Mouse (Mus musculus): ENCODE data around the gene Cd3eap.

Cd3eap gene

GRCm38 (mm10) chr7:19359299-19359891 is at the start of gene Cd3eap, which contains the start of gene Ppp1r13l:
Gene Cd3eap, minus strand, starts transcription at chr7:19359483.
Gene Ppp1r13l, plus strand, starts transcription at chr7:19359749.
- in situ Hi-C loops (cut with MseI, MboI), result no loop called here

GRCm38 (mm10) chr7:19405417-19405816 is 46.1 kb upstream of the Cd3eap start:
- in situ Hi-C loops (cut with MseI, MboI), result no loop called here

- in situ Hi-C loops (cut with MseI, MboI), result no loop called here
These were observed 45.2 kb upstream of the Cd3eap start, which contains the start of gene Ckm for GRCm38 (mm10) chr7:19404476-19404875. Gene Ckm, plus strand, starts transcription at chr7:19404776.

DNA sequence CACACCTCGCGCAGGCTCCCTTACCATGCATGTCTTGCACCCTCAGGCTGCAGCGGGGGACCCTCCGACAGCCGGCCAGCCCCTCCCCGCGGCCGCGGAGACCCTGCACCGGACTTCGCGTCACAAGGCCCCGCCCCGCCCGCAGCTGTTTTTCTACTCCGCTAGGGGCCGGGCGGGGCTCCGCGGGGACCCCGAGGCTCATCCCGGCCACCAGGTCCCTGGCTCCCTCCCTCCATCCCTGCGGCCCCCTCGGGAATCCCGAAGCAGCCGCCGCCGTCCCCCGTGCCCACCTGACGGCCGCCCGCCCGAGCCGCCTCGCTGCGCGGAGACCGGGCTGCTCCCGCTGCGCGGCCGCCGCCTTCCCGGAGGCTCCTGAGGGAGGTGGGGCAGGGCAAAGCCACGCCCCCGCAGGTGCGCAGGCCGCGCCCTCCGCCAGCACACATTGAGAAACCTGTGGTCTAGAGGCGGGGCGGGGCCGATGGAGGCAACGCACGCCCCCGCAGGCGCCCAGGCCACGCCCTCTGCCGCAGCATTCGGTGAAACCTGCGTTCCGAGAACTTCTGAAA is 44.5 kb upstream of the Cd3eap start, which contains the start of gene Klc3:
Klc3 (minus strand) TSS at position 374 of the 566 bp plus-strand sequence.
- in situ Hi-C loops (cut with MseI, MboI), result no loop called here

GRCm38 (mm10) chr7:19402535-19403112 is 43.3 kb upstream of the Cd3eap start:
- in situ Hi-C loops (cut with MseI, MboI), result no loop called here

GRCm38 (mm10) chr7:19400946-19401345 is 41.7 kb upstream of the Cd3eap start:
- in situ Hi-C loops (cut with MseI, MboI), result no loop called here

- in situ Hi-C loops (cut with MseI, MboI), result no loop called here
These were observed 40.4 kb upstream of the Cd3eap start for GRCm38 (mm10) chr7:19399496-19400280.

DNA sequence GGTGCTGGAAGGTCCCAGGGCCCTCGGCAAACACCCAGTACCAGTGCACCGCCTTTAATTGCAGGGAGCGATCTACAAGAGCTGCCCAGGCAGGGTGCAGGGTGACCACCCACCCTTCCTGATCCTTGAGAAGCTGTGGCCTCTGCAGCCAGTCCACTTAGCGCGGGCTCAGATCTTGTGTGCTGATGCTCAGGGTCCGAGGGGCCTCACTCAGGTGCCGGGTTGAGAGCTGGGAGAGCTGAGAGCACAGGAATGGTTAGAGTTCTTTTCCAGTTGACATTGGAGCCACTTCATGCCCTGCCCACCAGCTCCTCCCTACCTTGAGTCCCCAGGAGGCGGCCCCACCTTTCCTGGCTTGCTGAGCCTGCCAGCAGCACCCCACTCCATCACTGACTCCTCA is 35.2 kb upstream of the Cd3eap start:
- in situ Hi-C loops (cut with MseI, MboI), result loop anchor here in 1 of 2 experiments (5.0 kb wide), 1 partner anchor 48 kb away; no protein-coding TSS in a partner anchor

- in situ Hi-C loops (cut with MseI, MboI), result no loop called here
These were observed 29.6 kb upstream of the Cd3eap start for GRCm38 (mm10) chr7:19388699-19389413.

DNA sequence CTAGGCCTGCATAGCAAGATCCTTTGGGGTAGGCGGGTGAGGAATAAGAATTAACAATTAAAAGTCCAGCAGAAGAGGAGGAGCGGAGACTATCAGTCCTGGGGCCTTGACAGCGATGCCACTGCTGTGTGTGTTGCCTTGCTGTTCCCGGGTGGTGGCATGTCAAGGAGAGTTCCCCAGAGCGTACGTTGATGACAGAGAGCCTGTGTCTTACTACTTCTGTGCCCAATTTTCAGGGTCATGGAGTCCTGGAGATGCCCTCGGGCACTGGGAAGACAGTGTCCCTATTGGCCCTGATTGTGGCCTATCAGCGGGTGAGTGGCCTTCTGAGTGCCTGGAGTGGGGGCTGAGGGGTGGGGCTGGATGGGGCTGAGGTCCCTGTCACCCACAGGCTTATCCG is 24.4 kb upstream of the Cd3eap start:
- in situ Hi-C loops (cut with MseI, MboI), result no loop called here

DNA sequence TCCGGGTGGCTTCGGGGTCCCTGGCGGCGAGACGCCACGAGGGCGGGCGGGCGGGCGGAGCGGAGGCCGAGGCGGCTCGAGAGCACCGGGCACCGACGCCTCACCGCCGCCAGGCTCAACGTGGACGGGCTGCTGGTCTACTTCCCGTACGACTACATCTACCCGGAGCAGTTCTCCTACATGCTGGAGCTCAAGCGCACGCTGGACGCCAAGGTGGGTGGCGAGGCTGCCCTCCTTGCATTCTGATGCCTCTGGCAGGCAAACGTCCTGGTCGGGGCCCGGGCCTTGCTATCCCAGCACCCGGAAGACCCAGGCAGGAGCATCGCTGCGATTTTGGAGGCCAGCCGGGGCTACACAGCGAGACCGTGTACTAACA is 22.9 kb upstream of the Cd3eap start:
- in situ Hi-C loops (cut with MseI, MboI), result no loop called here

- in situ Hi-C loops (cut with MseI, MboI), result no loop called here
These were observed 22.3 kb upstream of the Cd3eap start, which contains the start of gene Ercc2 for GRCm38 (mm10) chr7:19381377-19382165. Gene Ercc2, plus strand, starts transcription at chr7:19382010.

- in situ Hi-C loops (cut with MseI, MboI), result no loop called here
These were observed 18.8 kb upstream of the Cd3eap start for GRCm38 (mm10) chr7:19378049-19378448.

DNA sequence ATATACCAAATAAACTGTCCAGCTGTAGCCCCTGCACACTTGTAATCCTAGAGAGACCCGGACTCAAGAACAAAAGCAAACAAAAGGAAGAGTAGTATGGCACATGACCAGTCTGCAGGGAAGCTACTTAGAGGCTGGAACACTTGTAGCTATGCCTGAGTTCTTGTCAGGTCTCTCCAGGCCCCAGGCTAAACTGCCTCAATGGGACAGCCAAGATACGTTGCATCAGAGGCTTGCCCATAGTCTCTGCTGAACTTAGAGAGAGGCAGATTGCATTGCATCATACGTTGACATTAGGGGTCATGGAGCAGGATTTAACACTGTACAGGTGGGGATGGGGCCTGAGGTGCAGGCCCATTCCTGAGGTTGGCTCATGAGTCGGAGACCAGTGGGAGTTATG is 16.7 kb upstream of the Cd3eap start:
- in situ Hi-C loops (cut with MseI, MboI), result no loop called here

DNA sequence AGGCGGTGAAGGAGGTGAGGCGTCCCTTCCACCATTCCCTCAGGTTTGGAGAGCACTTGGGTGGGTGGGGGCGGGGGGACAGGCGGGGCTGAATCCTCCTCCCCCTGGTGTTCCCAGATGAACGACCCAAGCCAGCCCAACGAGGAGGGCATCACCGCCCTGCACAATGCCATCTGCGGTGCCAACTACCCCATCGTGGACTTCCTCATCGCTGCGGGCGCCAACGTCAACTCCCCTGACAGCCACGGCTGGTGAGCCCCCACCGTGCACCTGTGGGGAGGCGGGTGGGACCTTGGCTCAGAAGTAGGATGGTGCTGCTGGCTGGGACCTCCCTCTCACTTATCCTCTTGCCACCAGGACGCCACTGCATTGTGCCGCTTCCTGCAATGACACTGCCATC is 16.1 kb upstream of the Cd3eap start:
- in situ Hi-C loops (cut with MseI, MboI), result no loop called here

DNA sequence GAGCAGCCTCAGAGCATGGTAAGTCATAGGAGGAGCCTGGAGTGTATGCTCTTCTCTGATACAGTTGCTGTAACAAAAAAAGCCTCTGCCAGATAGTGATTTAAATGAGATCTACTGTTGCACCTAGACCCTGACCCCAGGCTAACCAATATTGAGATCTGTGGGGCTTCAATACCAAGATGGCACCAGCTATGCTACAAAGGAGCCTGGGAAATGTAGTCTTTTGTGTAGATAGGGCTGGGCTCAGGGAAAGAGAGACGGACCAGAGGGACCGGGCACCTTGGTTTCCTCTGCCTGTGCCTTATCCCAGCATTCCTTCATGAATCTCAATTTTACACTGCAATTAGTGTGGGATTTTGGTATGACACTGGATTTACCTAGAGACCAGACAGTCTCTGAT is 14.1 kb upstream of the Cd3eap start:
- in situ Hi-C loops (cut with MseI, MboI), result no loop called here

GRCm38 (mm10) chr7:19369823-19370425 is 10.6 kb upstream of the Cd3eap start:
- in situ Hi-C loops (cut with MseI, MboI), result no loop called here

DNA sequence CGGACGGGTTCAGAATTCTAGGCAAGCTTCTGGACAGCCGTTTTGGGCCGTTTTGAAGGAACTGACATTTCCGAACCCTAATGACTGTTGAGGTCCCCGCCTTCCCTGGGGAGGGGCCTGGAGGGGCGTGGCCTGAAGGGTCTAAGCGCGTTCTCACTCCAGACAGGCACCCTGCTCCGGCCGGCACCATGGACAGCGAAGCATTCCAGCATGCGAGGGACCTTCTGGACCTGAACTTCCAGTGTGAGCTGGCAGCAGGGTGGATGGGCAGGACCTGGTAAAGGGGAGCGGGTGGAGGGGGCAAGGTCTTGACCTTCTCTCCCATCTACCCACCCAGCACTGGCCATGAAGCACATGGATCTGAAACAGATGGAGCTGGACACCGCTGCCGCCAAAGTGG is 9.1 kb upstream of the Cd3eap start:
- in situ Hi-C loops (cut with MseI, MboI), result no loop called here

- in situ Hi-C loops (cut with MseI, MboI), result no loop called here
These were observed 6.1 kb upstream of the Cd3eap start for GRCm38 (mm10) chr7:19365376-19365775.

DNA sequence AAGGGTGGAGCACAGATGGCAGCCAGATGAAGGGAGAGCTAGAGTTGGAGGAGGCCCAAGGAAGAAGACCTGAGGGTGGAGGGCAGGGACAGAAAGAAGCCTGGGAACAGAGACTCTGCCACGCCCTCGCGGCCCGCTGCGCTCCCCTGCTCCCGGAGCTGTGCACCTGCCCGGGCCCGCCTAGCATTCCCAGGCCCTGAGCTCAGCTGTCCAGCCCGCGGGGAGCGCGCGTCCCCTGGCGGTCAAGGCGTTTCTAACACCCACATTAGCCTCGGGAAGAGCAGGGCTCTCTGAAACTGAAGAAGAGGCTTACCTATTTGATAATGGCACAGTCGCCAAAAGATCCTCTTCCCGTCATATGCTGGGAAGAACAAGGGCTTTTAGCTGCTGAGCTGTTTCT is 4.6 kb upstream of the Cd3eap start:
- in situ Hi-C loops (cut with MseI, MboI), result no loop called here

Measured in mouse trophoblast stem cell (cell line).